Mouse (Mus musculus) G1E-ER4 (cell line): ENCODE measurements around the gene Ppp2r3a. TPM values are rescaled to one million over a fixed set of nuclear protein-coding genes. Genes with fewer than 3 reads are reported as not detected.

ENCODE experiments used
- GATA1 ChIP-seq: IDR thresholded peaks from one replicate; pipeline ENCODE4 v1.8.0; 2012; ENCODE audit warnings: low read length, inconsistent platforms
- polyA plus RNA-seq: library from polyadenylated mRNA; stranded (reverse); fragments of >175 nt; gene quantifications from 2 replicates; pipeline ENCODE4 v1.2.3, GENCODE M21; 2012

Ppp2r3a gene
- polyA plus RNA-seq, 1 experiment = not detected

DNA sequence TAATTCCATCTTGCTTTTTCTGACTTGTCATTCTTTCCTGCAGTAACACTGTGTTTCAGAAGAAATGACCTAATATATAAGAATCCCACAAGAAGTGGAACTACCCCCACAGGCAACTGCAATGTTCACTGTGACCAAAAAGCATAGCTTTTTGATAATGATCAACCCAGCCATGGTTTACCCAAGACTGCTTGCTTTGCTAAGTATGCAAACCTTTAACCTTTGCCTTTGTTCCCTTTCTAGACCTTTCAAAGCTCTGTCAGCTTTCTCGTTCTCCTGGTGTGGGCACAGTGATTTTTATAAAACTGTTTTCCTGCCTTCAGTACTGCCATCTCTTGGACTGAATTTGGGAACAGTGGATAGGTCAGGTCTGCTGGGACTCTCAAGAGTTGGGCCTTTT is 43.6 kb downstream of the Ppp2r3a start:
- no peak for TF ChIP-seq GATA1

DNA sequence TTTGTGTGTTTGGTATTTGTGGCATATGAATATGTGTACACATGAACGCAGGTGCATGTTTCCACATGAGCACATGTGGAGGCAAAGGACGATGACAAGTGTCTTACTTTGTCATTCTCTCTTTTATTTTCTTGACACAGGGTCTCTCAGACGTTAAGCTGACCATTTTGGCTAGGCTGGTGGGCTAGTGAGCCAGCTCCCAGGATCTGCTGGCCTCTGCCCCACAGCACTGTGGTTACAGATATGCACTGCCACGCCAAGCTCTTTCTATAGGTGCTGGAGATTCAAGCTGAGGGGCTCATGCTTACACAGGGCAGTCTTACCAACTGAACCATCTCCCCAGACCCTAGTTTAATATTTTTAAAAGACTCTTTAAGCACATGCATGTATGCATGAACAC is 45.1 kb downstream of the Ppp2r3a start:
- TF ChIP-seq GATA1 = no peak

DNA sequence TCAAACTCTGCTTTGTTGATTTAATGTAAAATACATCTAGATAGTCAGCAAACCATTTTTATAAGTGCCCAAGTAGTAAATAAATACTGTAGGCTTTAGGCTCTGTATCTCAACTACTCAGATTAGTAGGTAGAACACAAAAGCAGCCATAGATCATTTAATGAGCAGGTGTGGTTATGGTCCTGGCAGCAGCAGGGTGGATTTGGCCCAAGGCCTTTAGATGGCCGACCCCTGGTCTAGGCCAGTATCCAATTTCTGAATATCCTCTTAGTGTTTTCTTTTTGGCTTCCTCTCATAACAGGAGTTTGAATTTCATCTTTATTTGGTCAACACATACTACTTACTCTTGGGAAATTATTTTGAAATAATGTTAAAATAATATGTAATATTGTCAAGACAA is 46.4 kb downstream of the Ppp2r3a start:
- TF ChIP-seq GATA1 = no peak

DNA sequence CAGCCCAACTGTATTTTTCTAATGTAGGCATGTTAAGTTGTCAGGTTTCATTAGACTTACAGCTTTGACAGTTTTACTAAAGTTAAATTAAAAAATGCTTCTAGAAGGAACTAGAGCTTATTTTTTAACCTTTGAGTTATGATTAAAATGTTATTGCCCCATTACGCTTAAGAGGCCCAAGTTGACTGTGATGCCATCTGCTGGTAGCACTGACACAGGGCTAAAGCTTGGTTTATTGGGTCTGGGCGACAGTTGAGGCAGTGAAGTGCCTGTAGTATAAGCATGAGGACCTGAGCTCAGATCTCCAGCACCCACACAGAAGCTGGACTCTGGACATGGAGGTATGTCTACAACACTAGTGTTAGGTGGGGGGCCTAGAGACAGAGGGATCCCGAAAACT is 47.5 kb downstream of the Ppp2r3a start:
- no peak for TF ChIP-seq GATA1

DNA sequence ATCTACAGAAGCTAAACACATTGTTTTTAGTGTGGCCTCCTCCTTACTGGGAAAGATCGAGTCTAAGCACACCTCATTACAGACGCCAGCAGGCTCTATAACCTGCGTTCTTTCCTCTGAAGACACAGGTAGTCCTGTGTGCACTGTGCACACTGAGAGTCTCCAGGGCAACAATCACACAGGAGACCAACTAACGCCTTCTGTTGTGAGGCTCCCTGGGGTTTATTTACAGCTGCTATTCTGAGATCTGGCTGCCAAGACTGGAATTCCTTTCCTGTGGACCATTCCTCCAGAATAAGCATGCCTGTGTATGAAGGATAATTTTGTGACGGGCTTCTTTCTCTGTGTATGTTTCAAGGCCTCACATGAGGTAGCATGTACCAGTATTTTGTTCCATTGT is 51.0 kb downstream of the Ppp2r3a start:
- no peak for TF ChIP-seq GATA1

DNA sequence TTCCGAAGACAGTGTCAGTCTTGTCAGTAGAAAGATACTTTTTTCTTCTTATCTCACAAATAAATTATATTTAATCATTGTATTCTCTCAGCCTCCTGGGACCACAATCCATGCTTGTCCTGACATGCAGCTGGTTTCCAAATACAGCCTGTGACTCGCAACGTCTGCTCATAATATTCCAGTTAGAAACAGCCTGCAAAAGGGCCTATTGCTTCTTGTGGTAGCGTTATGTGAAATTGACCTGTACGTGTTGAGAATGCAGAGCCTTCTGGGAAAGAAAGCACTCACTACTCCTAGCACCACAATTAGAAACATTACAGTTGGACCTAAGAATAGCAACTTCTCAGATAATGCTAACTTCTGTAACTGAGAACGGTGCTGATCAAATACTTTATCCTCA is 52.8 kb downstream of the Ppp2r3a start:
- TF ChIP-seq GATA1 = no peak

DNA sequence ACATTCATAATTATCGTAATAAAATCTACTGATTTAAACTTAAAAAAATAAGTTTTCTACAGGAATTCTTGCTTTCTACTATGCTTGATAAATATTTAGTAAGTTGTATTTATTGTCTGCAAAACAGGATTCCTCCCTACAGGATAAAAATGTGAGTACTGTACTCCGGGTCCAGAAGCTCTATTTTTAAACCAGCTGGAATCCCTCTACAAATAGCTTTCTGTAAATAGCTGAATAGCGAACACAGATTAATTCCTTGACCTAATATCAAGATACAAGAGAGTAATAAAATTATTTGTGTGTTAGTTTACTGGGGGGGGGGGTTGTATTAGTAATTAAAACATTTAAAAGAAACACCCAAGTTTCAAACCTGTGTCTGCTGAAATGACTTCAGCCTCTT is 53.3 kb downstream of the Ppp2r3a start:
- TF ChIP-seq GATA1 = no peak

DNA sequence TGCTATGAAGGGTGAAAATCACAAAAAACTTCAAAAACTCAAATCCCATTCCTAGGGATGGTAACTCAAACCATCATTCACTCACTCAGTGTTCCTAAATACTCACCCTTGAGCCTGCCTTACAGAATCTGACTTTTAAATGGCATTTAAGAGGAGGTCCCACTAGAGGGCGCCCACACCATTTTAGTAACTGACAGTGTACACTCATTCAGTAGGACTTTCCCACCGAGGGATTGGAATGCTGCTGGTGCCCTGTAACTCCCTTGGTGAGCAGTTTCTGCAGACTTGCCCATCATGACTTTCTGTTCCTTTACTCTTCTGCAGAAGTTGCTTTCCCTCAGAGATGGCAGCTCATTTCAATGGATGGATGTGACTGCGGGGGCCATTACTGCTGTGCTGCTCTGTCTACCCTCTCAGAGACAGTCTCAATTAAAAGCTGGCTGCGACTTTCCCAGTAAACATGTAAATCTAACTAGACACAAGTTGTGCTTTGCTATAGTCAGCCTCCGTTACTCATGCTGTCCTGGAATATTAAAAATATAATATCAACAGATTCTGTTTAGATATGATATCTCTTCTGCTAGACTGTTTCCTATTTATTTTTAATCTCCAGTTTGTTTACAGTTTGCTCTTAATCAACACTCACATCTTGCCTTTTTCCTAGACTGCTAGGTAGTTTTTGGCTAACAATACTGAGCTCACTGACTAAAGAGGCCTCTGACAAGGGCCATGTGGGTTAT is 69.5 kb downstream of the Ppp2r3a start:
- TF ChIP-seq GATA1 = no peak

DNA sequence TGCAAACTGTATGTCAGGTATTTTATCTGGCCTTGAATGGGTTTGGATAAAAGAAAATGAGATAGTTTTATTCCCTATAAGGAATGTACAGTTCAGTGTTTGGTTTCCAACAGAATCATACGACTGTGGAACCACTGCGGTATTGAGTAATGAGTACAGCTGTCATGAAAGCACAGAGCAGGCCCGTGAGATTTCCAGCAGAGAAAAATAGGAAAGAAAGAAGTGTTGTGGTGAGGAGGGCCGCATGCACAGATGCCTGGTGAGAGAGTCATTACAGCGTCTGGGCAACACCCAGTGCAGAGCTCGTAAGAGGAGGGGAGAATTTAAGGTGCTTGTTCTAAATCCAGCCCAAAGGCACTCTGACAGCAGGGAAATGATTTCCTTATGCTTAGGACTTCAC is 70.3 kb downstream of the Ppp2r3a start:
- TF ChIP-seq GATA1 = no peak

DNA sequence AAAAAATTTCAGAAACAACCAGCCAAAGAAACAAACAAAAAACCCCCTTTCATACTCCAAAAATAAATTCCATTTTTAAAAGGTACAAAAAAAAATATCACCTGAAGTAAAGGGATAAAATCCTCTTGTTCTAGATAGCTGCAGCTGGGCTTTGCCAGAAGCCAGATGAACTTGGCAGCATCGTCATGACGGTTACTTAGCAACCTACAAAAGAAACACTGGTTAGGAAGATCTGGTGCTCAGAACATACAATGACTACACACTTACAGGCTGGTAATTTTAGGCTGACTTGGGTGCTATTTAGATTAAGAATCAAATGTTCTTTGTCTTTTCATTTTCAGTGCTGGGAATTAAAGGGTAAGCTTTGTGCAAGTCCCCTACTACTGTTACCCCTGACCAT is 71.4 kb downstream of the Ppp2r3a start:
- no peak for TF ChIP-seq GATA1

DNA sequence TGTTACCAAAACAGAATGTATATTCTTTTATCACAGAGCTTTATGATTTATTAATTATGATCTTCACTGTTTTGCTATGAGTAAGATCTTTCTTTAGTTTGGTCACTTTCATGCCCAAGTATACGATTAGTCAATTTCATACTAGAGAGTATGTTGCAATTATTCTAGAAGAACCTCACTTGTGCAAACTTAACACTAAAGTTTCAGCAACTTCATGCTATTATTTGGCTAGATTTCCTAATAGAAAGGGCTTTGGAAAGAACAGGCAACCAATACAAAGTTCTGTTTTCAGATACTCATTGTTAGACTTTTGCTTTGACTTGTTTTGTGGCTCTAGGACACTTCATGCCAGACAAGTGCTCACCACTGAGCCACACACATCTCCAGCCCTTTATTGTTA is 91.0 kb downstream of the Ppp2r3a start:
- no peak for TF ChIP-seq GATA1

DNA sequence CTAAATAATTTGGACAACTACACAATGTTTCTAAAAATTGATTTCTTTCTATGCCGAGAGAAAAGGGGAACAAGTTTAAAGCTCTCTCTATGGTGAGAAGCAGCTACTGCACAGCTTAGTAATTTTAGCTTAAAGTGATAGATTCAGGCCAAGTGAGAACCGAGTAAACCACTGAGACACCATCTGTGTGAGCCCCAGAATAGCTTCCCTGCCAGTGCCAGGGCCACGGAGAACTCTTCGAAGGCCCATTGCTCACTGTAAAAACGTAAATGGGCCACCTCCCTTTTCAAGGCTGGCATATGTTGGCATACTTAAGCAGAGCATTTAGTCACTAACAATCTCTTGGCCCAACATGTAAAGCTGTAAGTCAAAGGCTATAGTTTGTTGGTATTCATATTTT is 91.5 kb downstream of the Ppp2r3a start:
- TF ChIP-seq GATA1 = no peak

DNA sequence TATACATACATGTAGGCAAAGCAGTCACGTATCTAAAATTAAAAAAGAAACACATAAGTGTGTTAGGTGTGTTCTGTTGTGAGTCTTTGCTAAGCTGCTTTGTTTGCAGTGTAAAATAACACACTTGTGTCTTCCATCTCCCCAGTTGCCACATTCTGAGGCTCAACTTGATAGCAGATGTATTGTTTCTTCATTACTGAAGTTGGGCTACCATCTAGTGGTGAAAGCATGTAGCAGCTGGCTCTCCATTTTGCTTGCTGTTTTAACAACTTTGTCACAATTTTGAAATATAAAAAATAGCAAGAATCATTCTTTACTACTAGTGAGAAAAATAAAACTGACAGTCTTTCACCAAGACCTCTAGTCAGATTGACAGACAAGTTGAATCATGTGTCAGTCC is 92.2 kb downstream of the Ppp2r3a start:
- TF ChIP-seq GATA1 = no peak

DNA sequence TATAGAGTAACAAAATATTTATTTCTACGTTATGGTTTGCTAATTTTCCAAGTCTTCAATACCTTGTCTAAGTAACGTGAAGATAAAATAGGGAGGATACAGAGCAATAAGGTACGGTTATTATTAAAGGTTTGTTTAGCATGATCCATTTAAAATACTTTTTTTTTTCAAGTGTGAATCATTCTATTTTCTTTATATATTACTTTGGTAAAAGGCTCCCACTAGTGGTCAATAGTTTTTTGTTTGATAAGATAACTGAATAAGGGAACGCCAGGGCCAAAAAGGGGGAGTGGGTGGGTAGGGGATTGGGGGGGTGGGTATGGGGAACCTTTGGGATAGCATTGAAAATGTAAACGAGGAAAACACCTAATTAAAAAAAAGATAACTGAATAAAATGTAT is 98.7 kb downstream of the Ppp2r3a start:
- TF ChIP-seq GATA1 = no peak

DNA sequence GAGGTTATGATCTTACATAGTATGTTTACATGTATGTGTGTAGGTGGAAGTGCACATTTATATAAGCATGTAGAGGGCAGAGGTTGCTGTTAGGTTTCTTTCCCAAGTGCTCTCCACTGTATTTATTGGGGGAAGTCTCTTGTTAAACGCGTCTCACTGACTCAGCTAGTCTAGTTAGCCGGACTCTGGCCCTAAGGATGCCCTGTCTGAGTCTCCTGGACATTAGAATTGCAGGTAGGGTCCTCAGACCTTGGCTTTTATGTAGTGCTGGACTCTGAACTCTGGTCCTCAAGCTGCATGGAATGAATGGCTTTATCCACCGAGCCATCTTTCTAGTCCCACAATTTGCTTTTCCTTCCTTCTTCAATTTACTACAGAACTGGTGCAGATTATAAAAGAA is 108.0 kb downstream of the Ppp2r3a start:
- no peak for TF ChIP-seq GATA1

DNA sequence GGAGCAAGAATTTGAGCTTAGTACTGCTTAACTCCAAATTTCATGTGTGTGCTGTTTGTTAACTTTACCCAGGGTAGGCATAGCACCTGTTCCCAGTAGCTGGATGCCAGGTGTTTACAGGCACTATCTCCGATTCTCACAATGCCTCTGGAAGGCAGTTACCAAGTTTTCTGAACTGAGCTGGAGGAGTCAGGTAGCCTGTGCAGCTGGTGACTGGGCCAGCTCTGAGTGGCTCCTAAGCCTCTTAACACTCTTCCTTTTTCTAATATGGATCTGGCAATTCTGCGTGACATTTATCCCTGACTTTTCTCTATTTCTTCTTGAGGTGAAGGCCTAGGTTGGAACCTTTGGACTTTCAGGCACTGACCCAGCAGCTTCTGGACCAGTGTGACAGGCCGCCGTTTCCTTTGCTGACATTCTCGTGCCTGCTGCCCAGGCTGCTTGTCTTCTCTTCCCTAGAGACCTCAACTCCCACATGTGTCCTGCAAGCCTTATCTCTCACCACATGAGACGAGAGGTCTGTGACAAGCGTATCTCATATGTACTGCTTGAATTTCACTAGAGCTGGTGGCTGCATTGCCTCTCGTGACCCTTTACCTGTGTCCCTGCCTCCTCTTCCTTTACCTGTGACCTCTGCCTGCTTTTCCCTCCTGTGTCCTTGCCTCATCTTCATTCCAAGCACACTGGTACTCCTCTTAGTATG is 137.3 kb downstream of the Ppp2r3a start:
- no peak for TF ChIP-seq GATA1

DNA sequence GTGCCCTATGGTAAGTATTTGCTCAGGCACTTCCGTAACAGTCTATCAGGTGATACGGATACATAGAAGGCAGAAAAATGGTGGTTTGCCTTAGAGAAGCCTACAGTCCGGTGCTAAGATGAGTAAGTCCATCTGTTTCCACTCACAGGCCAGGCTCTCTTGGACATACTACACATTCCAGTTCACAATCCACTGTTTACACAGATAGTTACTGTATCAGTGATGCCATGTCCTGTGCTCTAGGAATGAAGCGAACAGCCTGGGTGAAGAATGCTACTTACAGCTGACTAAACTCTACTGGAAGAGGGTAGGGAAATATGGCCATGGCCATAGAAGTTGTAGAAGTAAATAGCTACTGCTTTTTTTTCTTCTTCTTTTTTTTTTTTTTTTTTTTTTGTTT is 138.3 kb downstream of the Ppp2r3a start:
- TF ChIP-seq GATA1 = no peak
